Mouse (Mus musculus) lung, postnatal 0 days (tissue): Measurements from ENCODE around the gene Acaca.

Source experiments
- CTCF ChIP-seq: IDR thresholded peaks from 2 replicates; pipeline ENCODE4 v1.5.1; 2016; ENCODE audit warnings: antibody characterized with exemption, mild to moderate bottlenecking
- EP300 ChIP-seq: IDR thresholded peaks from 2 replicates; pipeline ENCODE4 v1.6.1; 2016; ENCODE audit warnings: antibody characterized with exemption, mild to moderate bottlenecking, control low read depth

DNA sequence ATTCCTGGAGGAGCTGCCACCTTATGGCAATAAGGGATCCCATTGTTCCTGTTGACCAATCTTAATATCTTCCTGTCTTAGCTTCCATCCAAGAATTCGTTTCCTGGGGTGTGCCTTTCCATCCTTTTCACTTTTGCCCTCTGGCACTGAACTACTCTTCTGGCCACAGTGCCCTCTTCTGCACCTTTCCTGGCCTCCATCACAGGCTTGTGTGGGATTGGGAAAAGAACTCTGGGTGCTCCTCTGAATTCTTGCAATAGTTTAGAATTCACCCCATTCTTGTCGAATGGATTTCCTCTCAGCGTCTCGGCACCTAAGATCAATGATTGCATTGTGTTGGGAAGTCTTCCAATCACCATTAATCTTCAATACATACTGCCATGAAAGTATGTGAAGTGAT lies 49.1 kb downstream of the Acaca start:
- TF ChIP-seq EP300, result no peak
- no peak for TF ChIP-seq CTCF
